Mouse (Mus musculus) brain, embryonic 14.5 days (tissue): ENCODE results near the gene H2-DMa. TPM values are rescaled to one million over a fixed set of nuclear protein-coding genes. Genes with fewer than 3 reads are reported as not detected.

ENCODE experiments used
- DNase-seq: peaks from one replicate; pipeline ENCODE4 v3.0.0-alpha.2; 2011; ENCODE audit warnings: low read depth
- CTCF ChIP-seq: fragments of 200-500 bp; IDR thresholded peaks from 2 replicates; pipeline ENCODE4 v1.5.1; 2012; ENCODE audit warnings: inconsistent platforms, mild to moderate bottlenecking, moderate library complexity, borderline replicate concordance; ENCODE audit not compliant: insufficient read depth, insufficient read length; ENCODE audit errors: extremely low read depth
- POLR2A ChIP-seq: fragments of 200-500 bp; IDR thresholded peaks from 2 replicates; pipeline ENCODE4 v1.6.1; 2012; ENCODE audit warnings: mild to moderate bottlenecking, inconsistent platforms, borderline replicate concordance; ENCODE audit not compliant: poor library complexity, insufficient read depth, insufficient read length, severe bottlenecking; ENCODE audit errors: extremely low read depth
- polyA plus RNA-seq: library from polyadenylated mRNA; depleted of rRNA; stranded (reverse); fragments of >200 nt; gene quantifications from 2 replicates; pipeline ENCODE4 v1.2.3, GENCODE M21; 2012

H2-DMa gene
- polyA plus RNA-seq, 1 experiment = 16.4 TPM

DNA sequence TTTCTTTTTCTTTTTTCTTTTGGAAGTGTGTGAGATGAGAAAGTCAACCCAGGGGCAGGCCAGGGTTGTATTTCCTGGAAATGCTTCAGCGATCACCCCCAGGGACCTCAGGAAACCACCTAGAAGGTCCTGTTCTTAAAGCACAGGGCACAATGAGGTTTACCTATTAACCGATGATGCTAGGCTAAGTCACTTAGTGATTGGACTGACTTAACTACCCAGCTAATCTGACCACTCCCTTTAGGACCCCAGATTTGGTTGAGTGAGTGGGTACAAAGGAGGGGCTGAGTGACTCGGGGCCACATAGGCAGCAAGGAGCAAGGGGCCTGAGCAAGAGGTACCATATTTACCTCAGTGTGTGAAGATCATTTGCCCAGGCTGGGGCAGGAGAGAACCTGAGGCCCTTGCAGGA is 25.6 kb downstream of the H2-DMa start:
- no peak for DNase-seq
- TF ChIP-seq CTCF (no peak), POLR2A (no peak)

DNA sequence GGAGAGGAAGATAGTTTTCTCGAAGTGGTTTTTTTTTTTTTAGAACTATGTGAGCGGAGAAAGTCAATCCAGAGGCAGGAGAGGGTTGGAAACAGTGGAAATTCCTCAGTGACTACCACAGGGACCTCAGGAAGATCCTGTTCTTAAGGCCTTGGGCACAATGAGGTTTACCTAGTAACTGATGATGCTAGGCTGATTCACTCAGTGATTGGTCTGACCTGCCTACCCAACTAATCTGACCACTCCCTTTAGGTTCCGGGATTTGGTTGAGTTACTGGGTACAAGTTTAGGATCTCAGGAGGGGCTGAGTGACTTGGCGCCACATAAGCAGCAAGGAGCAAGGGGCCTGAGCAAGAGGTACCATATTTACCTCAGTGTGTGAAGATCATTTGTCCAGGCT is 33.6 kb downstream of the H2-DMa start, which contains the start of gene H2-DMb1:
Gene H2-DMb1, plus strand, starts transcription at position 150 of the 400 bp plus-strand sequence.
- TF ChIP-seq CTCF = no peak
- no peak for TF ChIP-seq POLR2A
- DNase-seq = peak; percentile 56

DNA sequence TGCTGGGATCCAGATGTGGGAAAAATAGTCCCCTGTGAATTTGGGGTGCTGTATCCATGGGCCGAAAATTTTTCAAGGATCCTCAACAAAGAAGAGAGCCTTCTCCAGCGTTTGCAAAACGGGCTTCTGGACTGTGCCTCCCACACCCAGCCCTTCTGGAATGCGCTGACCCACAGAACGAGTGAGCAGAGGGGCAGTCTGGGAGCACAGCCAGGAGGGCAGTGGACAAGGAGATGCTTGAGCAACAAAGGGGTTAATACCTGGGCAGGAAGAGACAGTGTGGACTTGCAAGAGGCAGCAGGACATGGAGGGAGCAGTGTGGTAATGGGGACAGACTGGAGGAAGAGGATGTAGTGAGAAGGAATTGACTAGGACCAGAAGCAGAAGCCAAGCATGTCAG is 36.2 kb downstream of the H2-DMa start:
- no peak for TF ChIP-seq POLR2A
- no peak for TF ChIP-seq CTCF
- no peak for DNase-seq

DNA sequence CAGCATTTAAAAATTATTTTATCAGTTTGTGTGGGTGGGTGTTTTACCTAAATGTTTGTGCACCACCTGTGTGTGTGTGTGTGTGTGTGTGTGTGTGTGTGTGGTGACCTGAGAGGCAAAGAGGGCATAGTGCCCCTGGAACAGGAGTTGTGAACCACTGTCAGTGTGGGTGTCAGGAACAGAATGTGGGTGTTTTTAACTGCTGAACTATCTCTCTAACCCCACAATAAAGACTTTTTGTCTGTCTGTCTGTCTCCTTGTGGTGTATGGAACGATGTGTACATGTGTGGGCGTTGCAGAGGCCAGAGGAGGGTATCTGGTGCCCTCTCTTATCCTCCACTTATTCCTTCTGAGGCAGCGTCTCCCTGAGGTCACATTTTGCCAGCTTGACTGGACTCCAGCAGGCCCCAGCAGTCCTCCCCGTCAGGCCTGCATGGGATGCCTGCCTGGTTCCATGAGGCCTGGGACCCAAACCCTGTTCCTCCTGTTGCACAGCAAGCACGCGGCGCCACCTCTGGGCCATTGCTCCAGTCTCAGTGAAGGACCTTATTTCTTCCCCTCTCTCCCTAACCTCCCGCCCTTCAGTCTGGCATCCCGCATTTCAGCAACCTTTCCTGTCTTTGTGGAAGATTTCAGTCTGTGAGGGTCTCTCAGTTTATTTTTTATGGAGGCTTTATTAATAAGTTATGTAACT is 45.0 kb downstream of the H2-DMa start:
- TF ChIP-seq POLR2A = no peak
- 0 out of 2 replicates have a peak, but pooled peaks have one; percentile 11 for TF ChIP-seq CTCF
- DNase-seq = no peak

DNA sequence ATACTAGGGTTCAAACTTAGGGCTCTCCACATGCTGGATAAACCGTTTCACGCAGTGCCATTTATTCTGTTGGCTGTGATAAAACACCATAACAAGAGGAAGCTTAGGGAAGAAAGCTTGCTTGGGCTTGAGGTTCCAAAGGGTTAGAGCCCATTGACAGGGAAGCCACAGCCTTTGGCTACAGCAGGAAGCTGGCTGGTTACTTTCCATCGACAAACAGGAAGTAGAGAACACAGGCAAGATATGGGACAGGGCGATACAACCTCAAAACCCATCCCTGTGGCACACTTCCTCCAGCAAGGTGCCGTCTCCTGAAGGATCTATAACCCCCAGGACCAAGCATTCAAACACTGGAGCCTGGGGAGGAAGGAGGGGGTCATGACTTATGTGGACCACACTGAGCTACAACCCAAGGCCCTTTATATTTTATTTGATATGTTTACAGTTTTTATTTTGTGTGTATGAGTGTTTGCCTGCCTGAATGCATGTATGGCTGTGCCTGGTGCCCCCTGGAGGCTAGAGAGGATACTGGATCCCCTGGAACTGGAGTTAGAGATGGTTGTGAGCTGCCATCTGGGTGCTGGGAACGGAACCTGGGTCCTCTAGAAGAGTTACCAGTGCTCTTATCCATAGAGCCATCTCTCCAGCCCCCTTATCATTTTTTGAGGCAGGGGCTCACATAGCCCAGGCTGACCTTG is 45.8 kb downstream of the H2-DMa start:
- DNase-seq = no peak
- TF ChIP-seq CTCF (peak; percentile 11; the same call in 1 of the 2 replicates), POLR2A (no peak)

DNA sequence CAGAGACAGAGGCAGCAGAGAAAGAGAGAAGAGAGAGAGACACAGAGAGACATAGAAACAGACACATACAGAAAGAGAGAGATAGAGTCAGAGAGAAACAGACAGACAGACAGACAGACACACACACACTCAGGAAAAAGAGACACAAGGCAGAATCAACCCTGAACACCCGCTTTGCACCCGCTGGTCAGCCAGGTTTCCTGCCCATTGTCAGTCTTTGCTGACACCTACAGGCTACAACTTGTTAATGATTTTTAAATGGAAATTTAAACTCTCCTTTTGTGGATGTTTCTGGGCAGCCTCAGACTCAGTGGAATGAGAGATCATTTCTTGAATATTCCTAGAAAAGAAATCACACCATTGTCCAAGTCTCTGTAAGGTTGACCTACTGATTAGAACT is 49.9 kb downstream of the H2-DMa start:
- DNase-seq = peak; percentile 66
- no peak for TF ChIP-seq POLR2A
- TF ChIP-seq CTCF = peak; percentile 67

DNA sequence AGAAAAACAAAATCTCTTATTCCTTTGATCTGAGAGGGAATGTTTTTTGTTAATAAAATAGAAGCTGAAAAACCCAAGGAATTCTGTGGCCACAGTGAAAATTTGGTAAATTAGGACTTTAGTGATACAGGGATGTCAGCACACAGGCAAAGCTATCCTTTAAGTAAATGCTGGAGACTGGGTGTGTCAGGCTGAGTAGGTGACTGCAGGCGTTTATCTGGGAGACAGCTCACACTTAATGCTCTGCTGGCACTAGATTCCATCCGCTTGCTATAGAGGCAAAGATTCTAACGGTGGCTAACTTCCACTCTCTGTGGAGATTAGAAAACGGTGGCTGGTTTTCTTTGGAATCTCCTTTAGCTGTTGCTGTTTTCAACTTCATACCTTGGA is 51.1 kb downstream of the H2-DMa start:
- TF ChIP-seq CTCF (no peak), POLR2A (no peak)
- DNase-seq = no peak

DNA sequence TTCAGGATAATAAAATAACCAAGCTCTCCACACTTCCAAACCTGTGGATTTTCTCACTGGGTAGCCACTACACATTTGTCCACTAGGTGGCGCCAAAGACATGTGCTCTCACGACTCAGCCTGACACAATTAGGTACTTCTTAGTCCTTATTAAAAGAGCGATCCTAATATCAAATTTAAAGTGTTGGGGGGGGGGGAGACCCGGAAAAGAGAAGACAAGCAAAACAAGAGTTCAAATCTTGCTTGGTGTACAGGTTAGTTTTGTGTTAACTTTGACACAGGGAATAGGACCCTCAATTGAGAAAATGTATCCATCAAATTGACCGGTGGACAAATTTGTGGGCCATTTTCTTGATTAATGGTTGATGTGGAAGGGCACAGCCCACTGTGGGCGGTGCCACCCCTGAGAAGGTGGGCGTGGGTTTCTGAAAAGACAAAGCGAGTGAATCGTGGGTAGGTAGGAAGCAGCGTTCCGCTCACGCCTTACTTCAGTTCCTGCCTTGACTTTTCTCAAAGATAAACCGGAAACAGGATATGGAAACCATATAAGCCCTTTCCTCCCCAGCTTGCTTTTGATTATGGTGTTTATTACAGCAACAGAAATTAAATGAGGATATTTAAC is 51.6 kb downstream of the H2-DMa start:
- TF ChIP-seq POLR2A (no peak), CTCF (peak; percentile 88; the same call in 1 of the 2 replicates)
- DNase-seq = peak; percentile 81

DNA sequence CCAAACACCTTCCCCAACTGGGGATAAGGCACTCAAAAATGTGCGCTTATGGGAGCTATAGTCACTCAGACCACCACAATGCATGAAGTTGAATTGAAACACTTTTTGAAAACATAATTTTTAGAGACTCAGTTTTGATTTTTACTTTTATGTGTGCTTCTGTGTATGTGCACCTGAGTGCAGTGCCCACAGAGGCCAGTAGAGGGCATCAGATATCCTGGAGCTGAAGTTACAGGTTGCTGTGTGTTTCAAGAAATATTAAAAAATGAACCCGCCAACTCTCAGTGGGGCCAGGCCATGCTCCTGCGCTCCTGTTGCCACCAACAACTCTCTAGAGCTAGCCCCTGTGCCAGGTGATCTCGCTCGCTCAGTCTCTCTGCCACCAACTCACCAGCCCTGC is 53.2 kb downstream of the H2-DMa start:
- no peak for DNase-seq
- TF ChIP-seq CTCF = peak; percentile 28; the same call in 1 of the 2 replicates
- no peak for TF ChIP-seq POLR2A

DNA sequence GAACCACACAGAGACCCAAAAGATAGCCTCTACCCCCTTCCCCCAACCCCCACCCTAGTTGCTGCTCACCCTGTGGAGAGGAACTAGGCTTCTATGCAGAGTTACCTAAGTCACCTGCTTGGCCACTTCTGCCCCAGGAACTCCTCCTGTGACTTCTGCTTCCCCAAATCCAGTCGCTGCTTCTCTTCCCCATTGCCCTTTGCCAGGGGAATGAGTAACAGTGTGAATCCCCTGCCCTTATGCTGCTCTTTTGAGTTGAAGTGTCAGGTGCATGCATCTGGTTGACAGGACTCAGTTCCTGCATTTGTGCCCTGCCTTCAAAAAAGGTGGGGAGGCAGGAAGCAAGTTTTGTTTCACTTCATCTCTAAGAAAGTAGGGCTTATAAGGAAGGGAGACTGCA is 54.7 kb downstream of the H2-DMa start:
- TF ChIP-seq CTCF = no peak
- TF ChIP-seq POLR2A = no peak

DNA sequence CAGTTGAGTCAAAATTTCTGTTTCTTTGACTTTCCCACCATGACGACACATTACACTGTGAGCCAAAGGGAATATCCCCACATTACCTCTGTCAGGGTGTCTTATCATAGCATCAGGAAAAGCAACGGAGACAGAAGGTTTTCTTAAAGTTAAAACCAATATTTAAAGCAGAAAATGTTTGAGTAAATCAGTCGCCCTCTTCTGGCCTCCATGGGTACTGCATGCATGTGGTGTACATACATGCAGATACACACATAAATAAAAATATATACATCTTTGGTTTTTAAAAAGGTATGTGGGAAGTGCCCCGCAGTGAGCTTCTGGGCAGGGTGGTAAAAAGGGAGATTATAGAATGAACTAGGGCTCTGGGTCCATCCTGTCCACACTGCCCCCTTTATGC is 57.8 kb downstream of the H2-DMa start:
- DNase-seq = no peak
- peak; percentile 24; the same call in 1 of the 2 replicates for TF ChIP-seq CTCF
- no peak for TF ChIP-seq POLR2A

More for the DNA sequence above, 54.7 kb downstream of the H2-DMa start:
- no peak for DNase-seq

DNA sequence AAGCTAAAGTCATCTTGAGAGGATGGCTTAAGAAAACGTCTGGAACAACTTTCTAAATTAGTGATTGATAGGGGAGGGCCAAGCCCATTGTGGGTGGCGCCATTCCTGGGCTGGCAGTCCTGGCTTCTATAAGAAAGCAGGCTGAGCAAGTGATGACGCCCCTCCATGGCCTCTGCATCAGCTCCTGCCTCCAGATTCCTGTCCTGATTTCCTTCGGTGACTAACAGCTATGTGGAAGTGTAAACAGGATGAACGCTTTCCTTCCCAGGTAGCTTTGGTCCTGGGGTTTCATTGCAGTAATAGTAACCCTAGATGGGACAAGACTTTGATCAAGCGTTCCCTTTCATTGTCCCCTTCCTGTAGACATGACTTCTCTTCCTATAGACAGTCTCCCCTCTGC is 59.7 kb downstream of the H2-DMa start:
- TF ChIP-seq POLR2A (no peak), CTCF (no peak)
- no peak for DNase-seq
